In genomic region chr3:119638633-119639032, GRCm38 (mm10) we compare ENCODE assay signal across 19 mouse cellular contexts.
DNase-seq lines count a peak whose midpoint lies in the region; ATAC-seq and TF ChIP-seq lines count a peak whose summit lies in the region.
"Had no signal": no experiment of that assay in that cellular context is flagged by ENCODE, and none has a peak within 500 bp of the region (broad histone marks: within the 10 kb centered on the region; RNA-seq: fewer than 3 reads in every experiment).

No protein-coding gene starts in this region.

- H3K27ac ChIP-seq in hindbrain, postnatal 0 days = no peak overlapping the region
- no peak overlapping the region for H3K27ac ChIP-seq in hindbrain, embryonic 13.5 days
- H3K27ac ChIP-seq in liver, postnatal 0 days (ENCODE audit: low read depth) = no peak overlapping the region
- no peak overlapping the region for H3K27ac ChIP-seq in liver, embryonic 11.5 days (ENCODE audit: low read depth, low read length)
- no peak overlapping the region for H3K27ac ChIP-seq in stomach, postnatal 0 days (replicated peaks)
- H3K27ac ChIP-seq: embryonic facial prominence, embryonic 10.5 days; forebrain, embryonic 12.5 days; heart, embryonic 13.5 days; limb, embryonic 15.5 days had no signal

- ATAC-seq in hindbrain, postnatal 0 days = no peak
- ATAC-seq in hindbrain, embryonic 13.5 days (ENCODE audit: low FRiP score) = no peak
- ATAC-seq in liver, postnatal 0 days = no peak
- ATAC-seq in liver, embryonic 11.5 days (replicated peaks; ENCODE audit: low FRiP score) = no peak
- ATAC-seq in stomach, postnatal 0 days (ENCODE audit: low FRiP score, low TSS enrichment) = no peak

- H3K4me1 ChIP-seq in hindbrain, postnatal 0 days (ENCODE audit: insufficient read depth, low read length) = no peaks in the 10 kb centered on the region
- peaks cover 3% of the 10 kb centered on the region; the same call in 1 of the 2 replicates for H3K4me1 ChIP-seq in hindbrain, embryonic 13.5 days (replicated peaks)
- no peaks in the 10 kb centered on the region for H3K4me1 ChIP-seq in liver, postnatal 0 days (ENCODE audit: insufficient read depth)
- no peaks in the 10 kb centered on the region for H3K4me1 ChIP-seq in liver, embryonic 11.5 days (replicated peaks; ENCODE audit: control insufficient read depth, insufficient read depth, low read length)
- no peaks in the 10 kb centered on the region for H3K4me1 ChIP-seq in stomach, postnatal 0 days (replicated peaks; ENCODE audit: control insufficient read depth, insufficient read depth)
- H3K4me1 ChIP-seq: embryonic facial prominence, embryonic 10.5 days; heart, embryonic 13.5 days; limb, embryonic 15.5 days had no signal

- TF ChIP-seq EP300 in liver, postnatal 0 days (IDR thresholded peaks at IDR 0.05; ENCODE audit: low read depth) = no peak
- no peak for TF ChIP-seq EP300 in stomach, postnatal 0 days (optimal IDR thresholded peaks at IDR 0.05)

- WGBS in hindbrain, postnatal 0 days = 63% methylated on average over 3 of the region's 3 CpGs
- WGBS in hindbrain, embryonic 13.5 days = 65% methylated on average over 3 of the region's 3 CpGs
- 51% methylated on average over 3 of the region's 3 CpGs for WGBS in liver, postnatal 0 days (ENCODE audit: insufficient replicate concordance)
- WGBS in liver, embryonic 11.5 days = 52% methylated on average over 3 of the region's 3 CpGs
- 61% methylated on average over 3 of the region's 3 CpGs for WGBS in stomach, postnatal 0 days

- H3K4me2 ChIP-seq in hindbrain, postnatal 0 days (ENCODE audit: low read depth, low read length) = no peak overlapping the region
- H3K4me2 ChIP-seq in hindbrain, embryonic 13.5 days = no peak overlapping the region
- H3K4me2 ChIP-seq in liver, postnatal 0 days (ENCODE audit: low read depth, low read length) = no peak overlapping the region
- H3K4me2 ChIP-seq in liver, embryonic 11.5 days = no peak overlapping the region
- no peak overlapping the region for H3K4me2 ChIP-seq in stomach, postnatal 0 days (replicated peaks; ENCODE audit: low read depth)
- H3K4me2 ChIP-seq: forebrain, embryonic 12.5 days; heart, embryonic 13.5 days; limb, embryonic 15.5 days; lung, embryonic 14.5 days had no signal

- H3K36me3 ChIP-seq in hindbrain, postnatal 0 days (ENCODE audit: insufficient read depth, low read length) = no peaks in the 10 kb centered on the region
- no peaks in the 10 kb centered on the region for H3K36me3 ChIP-seq in hindbrain, embryonic 13.5 days
- H3K36me3 ChIP-seq in liver, postnatal 0 days (replicated peaks; ENCODE audit: insufficient read depth, low read length) = no peaks in the 10 kb centered on the region
- H3K36me3 ChIP-seq in liver, embryonic 11.5 days (ENCODE audit: control insufficient read depth, insufficient read depth, low read length) = no peaks in the 10 kb centered on the region
- no peaks in the 10 kb centered on the region for H3K36me3 ChIP-seq in stomach, postnatal 0 days (ENCODE audit: control insufficient read depth, insufficient read depth, low read length)
- H3K36me3 ChIP-seq: embryonic facial prominence, embryonic 10.5 days; forebrain, embryonic 12.5 days; heart, embryonic 13.5 days; limb, embryonic 15.5 days had no signal

- no peak overlapping the region for H3K4me3 ChIP-seq in hindbrain, postnatal 0 days (ENCODE audit: low read length)
- no peak overlapping the region for H3K4me3 ChIP-seq in hindbrain, embryonic 13.5 days
- no peak overlapping the region for H3K4me3 ChIP-seq in liver, postnatal 0 days (ENCODE audit: low read depth, low read length)
- H3K4me3 ChIP-seq in liver, embryonic 11.5 days (ENCODE audit: low read depth, low read length) = no peak overlapping the region
- no peak overlapping the region for H3K4me3 ChIP-seq in stomach, postnatal 0 days (ENCODE audit: low read depth, low read length)
- H3K4me3 ChIP-seq: embryonic facial prominence, embryonic 10.5 days; forebrain, embryonic 12.5 days; heart, embryonic 13.5 days; limb, embryonic 15.5 days had no signal

- no peak overlapping the region for H3K9ac ChIP-seq in hindbrain, postnatal 0 days (replicated peaks; ENCODE audit: low read length)
- no peak overlapping the region for H3K9ac ChIP-seq in hindbrain, embryonic 13.5 days
- H3K9ac ChIP-seq in liver, postnatal 0 days (replicated peaks) = no peak overlapping the region
- H3K9ac ChIP-seq in liver, embryonic 11.5 days (ENCODE audit: low read depth, low read length) = no peak overlapping the region
- no peak overlapping the region for H3K9ac ChIP-seq in stomach, postnatal 0 days (ENCODE audit: low read length)
- H3K9ac ChIP-seq: forebrain, embryonic 12.5 days; heart, embryonic 13.5 days; limb, embryonic 15.5 days; lung, embryonic 14.5 days had no signal

- no peaks in the 10 kb centered on the region for H3K27me3 ChIP-seq in hindbrain, postnatal 0 days (ENCODE audit: insufficient read depth, low read length)
- no peaks in the 10 kb centered on the region for H3K27me3 ChIP-seq in hindbrain, embryonic 13.5 days
- no peaks in the 10 kb centered on the region for H3K27me3 ChIP-seq in liver, postnatal 0 days (ENCODE audit: insufficient read depth, low read length)
- H3K27me3 ChIP-seq in liver, embryonic 11.5 days (replicated peaks; ENCODE audit: control insufficient read depth, insufficient read depth, low read length) = no peaks in the 10 kb centered on the region
- H3K27me3 ChIP-seq in stomach, postnatal 0 days (ENCODE audit: control insufficient read depth, insufficient read depth, low read length) = no peaks in the 10 kb centered on the region
- H3K27me3 ChIP-seq: heart, embryonic 13.5 days; limb, embryonic 15.5 days had no signal

- 0 out of 2 replicates have a peak, but pooled peaks have one; percentile 13 for TF ChIP-seq CTCF in hindbrain, postnatal 0 days (IDR thresholded peaks at IDR 0.05; ENCODE audit: low read depth)
- peak; percentile 35; the same call in 1 of the 2 replicates for TF ChIP-seq CTCF in liver, postnatal 0 days (IDR thresholded peaks at IDR 0.05; ENCODE audit: low read depth)
- TF ChIP-seq CTCF in stomach, postnatal 0 days (IDR thresholded peaks at IDR 0.05; ENCODE audit: low read depth) = peak; percentile 53

- no peaks in the 10 kb centered on the region for H3K9me3 ChIP-seq in hindbrain, postnatal 0 days (ENCODE audit: low read length)
- H3K9me3 ChIP-seq in hindbrain, embryonic 13.5 days = no peaks in the 10 kb centered on the region
- H3K9me3 ChIP-seq in liver, postnatal 0 days (ENCODE audit: low read length) = no peaks in the 10 kb centered on the region
- H3K9me3 ChIP-seq in liver, embryonic 11.5 days (ENCODE audit: control insufficient read depth, low read length) = no peaks in the 10 kb centered on the region
- H3K9me3 ChIP-seq in stomach, postnatal 0 days (ENCODE audit: control insufficient read depth, low read length) = no peaks in the 10 kb centered on the region
- H3K9me3 ChIP-seq: embryonic facial prominence, embryonic 10.5 days; forebrain, embryonic 12.5 days; heart, embryonic 13.5 days; limb, embryonic 15.5 days had no signal

- no peak for DNase-seq in hindbrain, postnatal 0 days (ENCODE audit: low spot score)
- no peak for DNase-seq in liver, postnatal 0 days
- DNase-seq in liver, embryonic 11.5 days (ENCODE audit: low spot score) = no peak
- peak; percentile 18 for DNase-seq in ES-CJ7 (ENCODE audit: low read depth, low spot score)
- DNase-seq in stomach, postnatal 0 days (ENCODE audit: low spot score) = no peak
- no peak for DNase-seq in adrenal gland, adult 18-20 months (ENCODE audit: low spot score in 2 of 2)
- DNase-seq: cerebellum, adult 18-20 months; cerebellum, postnatal 36 days; gastrocnemius, postnatal 10 days; heart, adult 11 months; lung, embryonic 14.5 days; lung, postnatal 4 days; thymus, adult 18-20 months; thymus, postnatal 4 days had no signal
